Mouse (Mus musculus) macrophage (primary cell): ENCODE measurements around the gene Nudt11. TPM values are rescaled to one million over a fixed set of nuclear protein-coding genes. Genes with fewer than 3 reads are reported as not detected.
"Not testable (repeated sequence)": the region's sequence is repeated elsewhere in the genome, so short reads cannot be mapped to it uniquely, and the experiment has no call there.

ENCODE experiments used
- H3K27ac ChIP-seq: fragments of 350-480 bp; formaldehyde crosslinking; 2 replicates; pipeline ENCODE4 v1.9.0; 2021
- H3K36me3 ChIP-seq: fragments of 350-480 bp; formaldehyde crosslinking; 2 replicates; pipeline ENCODE4 v1.9.0; 2021; ENCODE audit errors: inconsistent target
- H3K4me3 ChIP-seq: fragments of 350-480 bp; formaldehyde crosslinking; 2 replicates; pipeline ENCODE4 v1.9.0; 2021; ENCODE audit errors: inconsistent target
- H3K79me2 ChIP-seq: fragments of 350-480 bp; formaldehyde crosslinking; 2 replicates; pipeline ENCODE4 v1.9.0; 2021; ENCODE audit errors: inconsistent target
- WGBS: methylation state at CpG from one replicate; pipeline ENCODE4 v1.1.7; 2026; ENCODE audit warnings: inconsistent platforms; ENCODE audit not compliant: missing documents; 5-methylcytosine and 5-hydroxymethylcytosine counted together
- polyA plus RNA-seq: library from polyadenylated mRNA; stranded (reverse); fragments of 250-400 nt; gene quantifications from 3 replicates; pipeline ENCODE4 v1.2.4, GENCODE M21; 2018; ENCODE audit warnings: inconsistent platforms
- total RNA-seq, 78 experiments: library from RNA; depleted of rRNA; stranded (reverse); fragments of 250-400 nt; gene quantifications; 1 replicate in 9 of 78; 2 replicates in 24 of 78; 3 replicates in 43 of 78; 4 replicates in 2 of 78; pipeline ENCODE4 v1.2.4; 2018; ENCODE audit warnings: inconsistent platforms in 56 of 78

Gene Nudt11
- not detected for total RNA-seq (2018; cell fraction: chromatin; rRNA removed)
- total RNA-seq (2018; cell fraction: cytosol; rRNA removed) = not detected
- total RNA-seq (2018; cell fraction: nucleus; rRNA removed) = not detected
- polyA plus RNA-seq = not detected in 3 replicates

GRCm38 (mm10) chrX:6047066-6047935 is at the start of gene Nudt11:
TSS of gene Nudt11 (plus strand) at chrX:6047453.
- not testable (repeated sequence) for H3K27ac ChIP-seq, H3K4me3 ChIP-seq, H3K36me3 ChIP-seq, H3K79me2 ChIP-seq
- no CpG with 5 or more reads among the region's 121 CpGs for WGBS

DNA sequence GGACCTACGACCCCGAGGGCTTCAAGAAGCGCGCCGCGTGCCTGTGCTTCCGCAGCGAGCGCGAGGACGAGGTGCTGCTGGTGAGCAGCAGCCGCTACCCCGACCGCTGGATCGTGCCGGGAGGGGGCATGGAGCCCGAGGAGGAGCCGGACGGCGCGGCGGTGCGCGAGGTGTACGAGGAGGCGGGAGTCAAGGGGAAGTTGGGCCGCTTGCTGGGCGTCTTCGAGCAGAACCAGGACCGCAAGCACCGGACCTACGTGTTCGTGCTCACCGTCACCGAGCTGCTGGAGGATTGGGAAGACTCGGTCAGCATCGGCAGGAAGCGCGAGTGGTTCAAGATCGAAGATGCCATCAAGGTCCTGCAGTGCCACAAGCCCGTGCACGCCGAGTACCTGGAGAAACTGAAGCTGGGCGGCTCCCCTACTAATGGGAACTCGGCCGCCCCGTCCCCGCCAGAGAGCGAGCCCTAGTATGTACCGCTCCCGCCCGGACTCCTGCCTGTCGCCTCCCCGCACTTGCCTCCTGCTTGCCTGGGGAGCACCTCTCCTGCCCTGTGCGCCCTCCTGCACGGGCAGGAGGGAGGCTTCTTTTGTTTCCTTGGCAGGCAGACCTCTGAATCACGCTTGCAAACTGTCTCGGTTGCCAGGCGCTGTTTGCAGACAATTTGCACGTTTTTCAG is 822 bp downstream of the Nudt11 start:
- not testable (repeated sequence) for H3K79me2 ChIP-seq, H3K36me3 ChIP-seq, H3K4me3 ChIP-seq, H3K27ac ChIP-seq
- no CpG with 5 or more reads among the region's 60 CpGs for WGBS

DNA sequence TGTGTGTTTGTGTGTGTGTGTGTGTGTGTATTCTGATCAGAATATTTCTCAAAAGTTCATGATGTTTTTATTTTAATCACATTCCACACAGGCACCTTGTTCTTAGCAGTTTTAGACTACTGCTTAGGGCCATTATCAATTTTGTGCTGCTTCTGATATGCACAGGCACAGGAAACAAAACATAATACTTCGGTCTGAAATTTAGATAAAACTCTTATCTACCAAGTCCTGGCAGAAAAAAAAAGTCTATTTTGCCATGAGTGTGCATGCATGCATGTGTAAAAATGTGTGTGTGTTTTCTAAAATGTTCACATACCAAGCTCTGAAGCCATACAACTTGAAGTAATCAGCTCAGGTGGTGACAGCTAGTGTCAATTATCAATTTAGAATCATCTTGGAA is 14.3 kb downstream of the Nudt11 start:
- no peak overlapping the region for H3K27ac ChIP-seq
- no peaks in the 10 kb centered on the region for H3K79me2 ChIP-seq
- no peaks in the 10 kb centered on the region for H3K36me3 ChIP-seq
- no peak overlapping the region for H3K4me3 ChIP-seq
- 80% methylated on average over 1 of the region's 1 CpGs for WGBS

- no peaks in the 10 kb centered on the region for H3K79me2 ChIP-seq
- H3K4me3 ChIP-seq = no peak within 1 kb of the TSS
- no peaks in the 10 kb centered on the region for H3K36me3 ChIP-seq
- H3K27ac ChIP-seq = no peak within 1 kb of the TSS
- 93% methylated on average over 34 of the region's 39 CpGs for WGBS
Measured at GRCm38 (mm10) chrX:6082954-6083680, 35.9 kb downstream of the Nudt11 start, which contains the start of gene AU022751. TSS of gene AU022751 (minus strand) at chrX:6083419.

DNA sequence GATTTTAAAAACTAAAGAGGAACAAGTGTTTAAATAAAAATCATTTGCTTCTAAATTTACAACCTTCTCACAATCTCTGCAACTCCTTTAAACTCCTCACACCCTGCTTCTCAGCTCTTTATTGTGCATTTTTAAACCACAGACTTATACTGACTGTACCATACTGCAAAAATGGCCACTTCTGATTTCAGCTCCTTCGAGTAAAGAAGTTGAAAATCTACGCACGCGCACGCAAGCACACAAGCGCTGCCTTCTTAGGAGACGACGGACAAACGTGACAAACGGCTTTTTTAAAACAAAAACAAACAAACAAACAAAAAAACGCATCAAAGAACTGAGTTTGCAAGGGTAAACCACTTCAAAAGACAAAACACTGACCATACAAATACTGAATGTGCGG is 44.3 kb downstream of the Nudt11 start:
- Histone ChIP-seq H3K79me2 (no peaks in the 10 kb centered on the region), H3K4me3 (no peak overlapping the region), H3K27ac (no peak overlapping the region), H3K36me3 (no peaks in the 10 kb centered on the region)
- 42% methylated on average over 12 of the region's 12 CpGs for whole genome bisulfite sequencing

- no peaks in the 10 kb centered on the region for H3K36me3 ChIP-seq
- H3K27ac ChIP-seq = no peak overlapping the region
- H3K79me2 ChIP-seq = no peaks in the 10 kb centered on the region
- no peak overlapping the region for H3K4me3 ChIP-seq
- WGBS = 13% methylated on average over 28 of the region's 30 CpGs
Measured at GRCm38 (mm10) chrX:6091996-6092757, 44.9 kb downstream of the Nudt11 start.

Other genes with a start within 250 kb of the Nudt11 start
- gene AU022751, start 36.0 kb downstream of the Nudt11 start, polyA plus RNA-seq = not detected in 3 replicates
- not detected in 3 replicates for gene Nudt10, start 125.6 kb downstream of the Nudt11 start, polyA plus RNA-seq